Mouse (Mus musculus): ENCODE data around the gene Stat6. TPM values are rescaled to one million over a fixed set of nuclear protein-coding genes. Genes with fewer than 3 reads are reported as not detected.
A peak's percentile ranks its signal among the peaks of the same experiment; 100 is the strongest.

The Stat6 gene
- polyA plus RNA-seq, 1 experiment = 70.2 TPM

DNA sequence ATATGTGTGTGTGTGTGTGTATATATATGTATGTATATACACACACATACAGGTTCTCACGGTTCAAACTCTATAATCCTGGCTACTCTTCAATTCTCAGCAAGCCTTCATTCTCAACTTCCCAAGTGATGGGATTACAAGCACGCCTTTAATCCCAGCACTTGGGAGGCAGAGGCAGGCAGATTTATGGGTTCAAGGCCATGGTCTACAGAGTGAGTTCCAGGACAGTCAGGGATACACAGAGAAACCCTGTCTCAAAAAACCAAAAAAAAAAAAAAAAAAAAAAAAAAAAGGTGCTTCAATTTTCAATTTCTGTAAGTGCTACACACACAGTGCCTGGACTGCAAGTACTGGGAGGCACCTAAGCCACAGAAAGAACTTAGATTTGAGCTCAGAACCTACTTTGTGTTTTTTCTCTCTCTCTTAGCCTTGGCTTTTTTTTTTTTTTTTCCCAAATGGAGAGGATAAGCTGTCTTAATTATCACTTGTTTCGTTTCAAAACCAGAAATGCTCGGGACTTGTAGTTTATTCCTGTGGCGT is 33.1 kb downstream of the Stat6 start:
- no peaks in the 10 kb centered on the region for H3K27me3 ChIP-seq (replicated peaks; ENCODE audit: control insufficient read depth, insufficient read depth, low read length)
- no peak overlapping the region; the same call in 1 of the 2 replicates for H3K4me3 ChIP-seq (ENCODE audit: insufficient read depth, low read depth, low read length)
- WGBS = 39% methylated on average over 5 of the region's 5 CpGs
- TF ChIP-seq CTCF (conservative IDR thresholded peaks at IDR 0.05; ENCODE audit: insufficient read depth, insufficient read length, low read depth, low read length) = no peak
- TF ChIP-seq POLR2A (IDR thresholded peaks at IDR 0.05; ENCODE audit: low read depth, low read length) = no peak
- no peaks in the 10 kb centered on the region for H3K36me3 ChIP-seq (ENCODE audit: control insufficient read depth, insufficient read depth, low read length)
- H3K4me1 ChIP-seq (ENCODE audit: control insufficient read depth, insufficient read depth, low read length) = no peaks in the 10 kb centered on the region; the same call in 1 of the 2 replicates
- no peak for DNase-seq
- no peak overlapping the region; the same call in 1 of the 2 replicates for H3K27ac ChIP-seq (ENCODE audit: insufficient read depth, low read depth, low read length)

DNA sequence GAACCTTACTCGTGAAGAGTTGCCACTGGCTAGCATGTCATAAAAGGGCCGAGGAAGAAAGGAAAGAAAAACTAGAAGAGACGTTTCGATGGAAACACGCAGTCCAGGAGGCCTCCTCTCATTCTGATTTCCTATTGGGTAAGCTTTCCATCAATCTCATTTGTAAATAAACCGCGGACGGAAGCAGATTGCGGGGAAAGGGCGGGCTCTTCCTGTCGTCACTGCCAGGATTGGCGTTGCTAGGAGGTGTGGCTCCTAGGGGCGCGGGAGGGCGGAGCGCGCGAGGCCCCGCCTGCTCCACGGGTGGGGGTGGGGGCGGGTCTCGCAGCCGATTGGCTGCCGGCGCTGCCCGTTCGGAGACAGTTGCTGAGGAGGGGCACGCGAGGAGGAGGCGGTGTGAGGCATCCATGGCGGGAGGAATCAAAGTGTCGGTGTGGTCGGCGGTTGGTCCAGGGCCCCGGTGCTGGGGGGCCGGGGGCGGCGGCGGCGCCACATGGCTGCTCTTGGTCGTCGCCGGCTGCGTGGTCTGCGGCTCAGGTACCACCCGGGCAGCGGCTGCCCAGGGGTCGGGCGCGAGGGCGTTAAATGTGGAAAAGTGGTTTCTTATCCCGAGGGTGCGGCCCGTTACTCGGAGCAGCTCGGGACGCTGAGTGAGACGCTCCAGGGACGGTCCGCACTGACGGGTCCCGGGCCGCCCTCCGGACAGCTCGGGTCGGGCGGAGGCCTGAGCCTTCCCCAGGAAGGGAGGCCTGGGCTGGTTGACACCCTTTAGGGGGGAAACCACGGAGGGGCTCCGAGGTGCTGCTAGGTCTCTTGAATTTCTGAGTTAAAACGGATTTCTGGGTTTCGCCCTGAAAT is 34.1 kb downstream of the Stat6 start:
- no peak for TF ChIP-seq POLR2A (IDR thresholded peaks at IDR 0.05; ENCODE audit: low read depth, low read length)
- TF ChIP-seq CTCF (conservative IDR thresholded peaks at IDR 0.05; ENCODE audit: insufficient read depth, insufficient read length, low read depth, low read length) = no peak

DNA sequence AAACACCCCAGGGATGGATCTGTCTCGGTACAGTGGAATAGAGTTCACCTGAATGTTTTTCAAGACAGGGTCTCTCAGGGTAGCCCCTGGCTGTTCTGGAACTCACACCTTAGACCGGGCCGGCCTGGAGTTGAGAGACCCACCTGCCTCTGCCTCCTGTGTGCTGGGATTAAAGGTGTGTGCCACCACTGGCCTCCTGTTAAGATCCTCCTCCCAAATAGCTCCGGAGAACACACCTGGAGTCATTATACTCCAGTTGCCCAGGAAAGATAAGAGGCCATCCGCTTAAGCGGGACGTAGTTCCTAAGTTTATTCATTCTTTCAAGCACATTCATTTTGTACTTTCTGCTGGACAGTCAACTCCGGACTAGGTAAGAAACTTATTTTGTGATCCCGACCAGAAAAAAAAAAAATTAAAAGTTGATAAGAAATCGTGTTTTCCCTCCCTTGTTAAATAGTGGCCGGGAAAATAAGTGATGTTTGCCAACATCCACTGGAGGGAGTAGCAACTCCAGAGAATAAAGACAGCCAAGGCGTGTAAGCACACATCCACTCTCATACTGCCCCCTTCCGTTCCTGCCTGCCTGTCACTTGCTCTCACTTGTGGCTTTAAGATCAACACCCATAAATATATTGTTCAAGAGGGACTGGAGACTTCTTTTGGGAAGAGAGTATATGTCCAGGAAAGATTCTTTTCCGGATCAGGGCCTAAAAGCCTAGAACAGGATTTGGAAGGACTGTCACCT is 35.0 kb downstream of the Stat6 start:
- TF ChIP-seq CTCF (conservative IDR thresholded peaks at IDR 0.05; ENCODE audit: insufficient read depth, insufficient read length, low read depth, low read length) = peak; percentile 97
- no peak for TF ChIP-seq POLR2A (IDR thresholded peaks at IDR 0.05; ENCODE audit: low read depth, low read length)
- H3K27me3 ChIP-seq (replicated peaks; ENCODE audit: control insufficient read depth, insufficient read depth, low read length) = no peaks in the 10 kb centered on the region
- DNase-seq = peak; percentile 85
- H3K27ac ChIP-seq (ENCODE audit: insufficient read depth, low read depth, low read length) = no peak overlapping the region
- H3K4me1 ChIP-seq (ENCODE audit: control insufficient read depth, insufficient read depth, low read length) = no peaks in the 10 kb centered on the region; the same call in 1 of the 2 replicates
- 8% methylated on average over 14 of the region's 14 CpGs for WGBS
- no peaks in the 10 kb centered on the region for H3K36me3 ChIP-seq (ENCODE audit: control insufficient read depth, insufficient read depth, low read length)
- H3K4me3 ChIP-seq (ENCODE audit: insufficient read depth, low read depth, low read length) = peak overlapping the region; percentile 70

More for the DNA sequence above, 34.1 kb downstream of the Stat6 start:
- Histone ChIP-seq H3K36me3 (ENCODE audit: control insufficient read depth, insufficient read depth, low read length) (no peaks in the 10 kb centered on the region), H3K4me1 (ENCODE audit: control insufficient read depth, insufficient read depth, low read length) (no peaks in the 10 kb centered on the region; the same call in 1 of the 2 replicates), H3K4me3 (ENCODE audit: insufficient read depth, low read depth, low read length) (peak overlapping the region; percentile 70), H3K27ac (ENCODE audit: insufficient read depth, low read depth, low read length) (peak overlapping the region; percentile 73; the same call in 1 of the 2 replicates), H3K27me3 (replicated peaks; ENCODE audit: control insufficient read depth, insufficient read depth, low read length) (no peaks in the 10 kb centered on the region)
- under 1% methylated on average over 71 of the region's 71 CpGs for WGBS
- peak; percentile 98 for DNase-seq

DNA sequence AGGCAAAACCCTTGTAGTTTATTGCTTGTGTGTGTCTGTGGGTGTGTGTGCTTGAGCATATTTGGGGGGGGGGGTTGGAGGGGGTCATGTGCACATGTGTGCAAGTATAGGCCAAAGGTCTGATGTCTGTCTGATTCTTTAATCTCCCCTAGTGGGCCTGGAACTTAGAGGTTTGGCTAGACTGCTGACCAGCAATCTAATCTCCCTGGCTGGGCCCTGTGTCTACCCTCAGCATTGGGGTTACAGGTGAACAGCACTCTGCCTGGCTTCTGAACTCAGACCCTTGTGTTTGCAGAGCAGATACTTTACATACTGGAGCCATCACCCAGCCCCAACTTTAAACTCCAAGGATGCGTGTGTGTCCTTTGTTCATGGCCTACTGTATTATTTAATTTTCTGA is 36.4 kb downstream of the Stat6 start:
- Histone ChIP-seq H3K4me1 (ENCODE audit: control insufficient read depth, insufficient read depth, low read length) (no peaks in the 10 kb centered on the region; the same call in 1 of the 2 replicates), H3K27me3 (replicated peaks; ENCODE audit: control insufficient read depth, insufficient read depth, low read length) (no peaks in the 10 kb centered on the region), H3K4me3 (ENCODE audit: insufficient read depth, low read depth, low read length) (no peak overlapping the region), H3K27ac (ENCODE audit: insufficient read depth, low read depth, low read length) (no peak overlapping the region), H3K36me3 (ENCODE audit: control insufficient read depth, insufficient read depth, low read length) (no peaks in the 10 kb centered on the region)
- 100% methylated on average over 1 of the region's 1 CpGs for WGBS
- TF ChIP-seq POLR2A (IDR thresholded peaks at IDR 0.05; ENCODE audit: low read depth, low read length) (no peak), CTCF (conservative IDR thresholded peaks at IDR 0.05; ENCODE audit: insufficient read depth, insufficient read length, low read depth, low read length) (no peak)
- no peak for DNase-seq

DNA sequence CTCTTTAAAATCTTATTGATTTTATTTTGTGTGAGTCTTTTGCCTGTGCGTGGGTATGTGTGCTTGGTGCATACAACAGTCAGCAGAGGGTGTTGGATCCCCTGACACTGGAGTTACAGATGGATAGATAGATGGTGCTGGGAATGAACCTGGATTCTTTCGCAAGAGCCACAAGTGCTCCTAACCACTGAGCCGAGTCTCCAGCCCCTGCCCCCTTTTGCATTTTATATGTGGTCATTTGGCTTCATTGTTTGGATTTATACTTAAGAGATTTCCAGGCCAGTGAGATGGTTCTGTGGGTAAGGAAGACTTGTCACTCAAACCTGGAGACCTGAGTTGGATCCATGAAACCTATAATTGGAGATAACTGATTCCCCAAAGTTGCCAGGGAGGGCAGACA is 37.1 kb downstream of the Stat6 start:
- Histone ChIP-seq H3K4me3 (ENCODE audit: insufficient read depth, low read depth, low read length) (no peak overlapping the region), H3K36me3 (ENCODE audit: control insufficient read depth, insufficient read depth, low read length) (no peaks in the 10 kb centered on the region), H3K4me1 (ENCODE audit: control insufficient read depth, insufficient read depth, low read length) (no peaks in the 10 kb centered on the region; the same call in 1 of the 2 replicates), H3K27me3 (replicated peaks; ENCODE audit: control insufficient read depth, insufficient read depth, low read length) (no peaks in the 10 kb centered on the region), H3K27ac (ENCODE audit: insufficient read depth, low read depth, low read length) (no peak overlapping the region)
- TF ChIP-seq CTCF (conservative IDR thresholded peaks at IDR 0.05; ENCODE audit: insufficient read depth, insufficient read length, low read depth, low read length) (no peak), POLR2A (IDR thresholded peaks at IDR 0.05; ENCODE audit: low read depth, low read length) (no peak)
- WGBS = 76% methylated on average over 3 of the region's 3 CpGs
- DNase-seq = no peak

DNA sequence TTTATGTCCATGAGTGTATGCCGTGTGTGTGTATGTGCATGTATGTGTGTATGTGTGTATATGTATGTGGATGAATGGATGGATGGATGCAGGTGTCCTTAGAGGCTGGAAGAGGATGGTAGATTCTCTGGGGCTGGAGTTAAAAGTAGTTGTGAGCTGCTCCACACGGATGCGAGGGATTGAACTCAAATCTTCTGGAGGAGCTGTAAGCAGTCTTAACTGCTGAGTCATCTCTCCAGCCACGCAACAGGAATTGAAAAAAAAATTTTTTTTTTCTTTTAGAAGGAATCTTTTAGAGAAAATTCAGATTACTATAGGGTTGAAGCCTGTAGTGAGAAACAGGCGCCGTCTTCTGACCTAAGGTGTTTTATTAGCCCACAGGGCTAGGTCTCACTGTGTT is 40.1 kb downstream of the Stat6 start:
- Histone ChIP-seq H3K36me3 (ENCODE audit: control insufficient read depth, insufficient read depth, low read length) (no peaks in the 10 kb centered on the region), H3K27ac (ENCODE audit: insufficient read depth, low read depth, low read length) (no peak overlapping the region), H3K4me1 (ENCODE audit: control insufficient read depth, insufficient read depth, low read length) (no peaks in the 10 kb centered on the region), H3K4me3 (ENCODE audit: insufficient read depth, low read depth, low read length) (no peak overlapping the region), H3K27me3 (replicated peaks; ENCODE audit: control insufficient read depth, insufficient read depth, low read length) (no peaks in the 10 kb centered on the region)
- WGBS = 88% methylated on average over 6 of the region's 6 CpGs
- TF ChIP-seq CTCF (conservative IDR thresholded peaks at IDR 0.05; ENCODE audit: insufficient read depth, insufficient read length, low read depth, low read length) = no peak
- no peak for DNase-seq

DNA sequence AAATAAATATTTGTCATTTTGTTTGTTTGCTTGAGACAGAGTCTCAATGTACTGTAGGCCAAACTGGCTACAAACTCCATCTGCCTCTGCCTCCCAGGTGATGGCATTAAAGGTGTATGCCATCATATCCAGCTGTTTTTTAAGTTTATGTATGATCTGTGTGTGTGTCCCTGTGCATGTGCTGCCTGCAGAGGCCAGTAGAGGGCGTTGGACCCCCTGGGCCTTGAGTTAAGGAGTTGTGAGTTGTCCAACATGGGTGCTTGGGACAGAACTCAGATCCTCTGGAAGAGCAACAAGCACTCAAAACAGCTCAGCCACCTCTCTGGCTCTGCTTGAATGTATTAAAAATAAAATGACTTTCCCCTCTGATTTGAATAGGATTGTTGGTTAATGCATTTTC is 48.3 kb downstream of the Stat6 start:
- no peak for TF ChIP-seq POLR2A (IDR thresholded peaks at IDR 0.05; ENCODE audit: low read depth, low read length)
- TF ChIP-seq CTCF (conservative IDR thresholded peaks at IDR 0.05; ENCODE audit: insufficient read depth, insufficient read length, low read depth, low read length) = no peak
- Histone ChIP-seq H3K36me3 (ENCODE audit: control insufficient read depth, insufficient read depth, low read length) (no peaks in the 10 kb centered on the region), H3K4me3 (ENCODE audit: insufficient read depth, low read depth, low read length) (no peak overlapping the region), H3K27ac (ENCODE audit: insufficient read depth, low read depth, low read length) (no peak overlapping the region), H3K27me3 (replicated peaks; ENCODE audit: control insufficient read depth, insufficient read depth, low read length) (no peaks in the 10 kb centered on the region), H3K4me1 (ENCODE audit: control insufficient read depth, insufficient read depth, low read length) (no peaks in the 10 kb centered on the region)
- DNase-seq = no peak
- WGBS = 17% methylated on average over 1 of the region's 1 CpGs

All from kidney, adult 2 months (tissue).